Mouse (Mus musculus) spleen, adult 2 months (tissue): ENCODE data around the gene Fam243.

Source experiments
- CTCF ChIP-seq: fragments of 200-500 bp; IDR thresholded peaks from 2 replicates; pipeline ENCODE4 v1.5.1; 2011; ENCODE audit warnings: mild to moderate bottlenecking, inconsistent platforms; ENCODE audit not compliant: insufficient read depth, insufficient read length, insufficient replicate concordance; ENCODE audit errors: extremely low read depth
- POLR2A ChIP-seq: fragments of 200-500 bp; IDR thresholded peaks from 2 replicates; pipeline ENCODE4 v1.6.1; 2011; ENCODE audit warnings: low read depth, low read length, inconsistent platforms

- TF ChIP-seq CTCF (no peak), POLR2A (no peak)
Observed at GRCm38 (mm10) chr16:92357023-92357422, 35.8 kb upstream of the Fam243 start.
